Mouse (Mus musculus) myocyte (in vitro differentiated cells): ENCODE data around the gene Nfyb. TPM values are rescaled to one million over a fixed set of nuclear protein-coding genes. Genes with fewer than 3 reads are reported as not detected.

Experiments
- H3K27me3 ChIP-seq: one replicate; pipeline ENCODE4 v1.6.1; 2011; ENCODE audit not compliant: control insufficient read depth, insufficient read depth, insufficient read length
- H3K36me3 ChIP-seq: one replicate; pipeline ENCODE4 v1.6.1; 2011; ENCODE audit not compliant: control insufficient read depth, insufficient read depth
- H3K4me2 ChIP-seq: one replicate; pipeline ENCODE4 v1.6.1; 2011; ENCODE audit warnings: low read depth, control low read depth
- H3K4me3 ChIP-seq: one replicate; pipeline ENCODE4 v1.5.1; 2011; ENCODE audit warnings: mild to moderate bottlenecking, control low read depth, moderate library complexity
- H3K79me2 ChIP-seq: one replicate; pipeline ENCODE4 v1.6.1; 2011; ENCODE audit not compliant: control insufficient read depth, insufficient read depth
- H3ac ChIP-seq: one replicate; pipeline ENCODE4 v1.6.1; 2011; ENCODE audit not compliant: control insufficient read depth, insufficient read length
- CEBPB ChIP-seq: IDR thresholded peaks from 2 replicates; pipeline ENCODE4 v1.6.1; 2011; ENCODE audit warnings: mild to moderate bottlenecking, moderate library complexity; ENCODE audit not compliant: poor library complexity, insufficient read depth, severe bottlenecking
- E2F4 ChIP-seq: IDR thresholded peaks from one replicate; pipeline ENCODE4 v1.6.1; 2011; ENCODE audit warnings: mild to moderate bottlenecking, control low read depth, moderate library complexity; ENCODE audit not compliant: insufficient read depth
- MAX ChIP-seq: IDR thresholded peaks from one replicate; pipeline ENCODE4 v1.6.1; 2011; ENCODE audit warnings: low read depth, mild to moderate bottlenecking, control low read depth
- MYOD1 ChIP-seq, 3 experiments: IDR thresholded peaks; one replicate each; pipeline ENCODE4 v1.6.1; 2011; ENCODE audit warnings: control low read depth in 2 of 3, low read depth in 2 of 3, mild to moderate bottlenecking in 2 of 3, moderate library complexity in 1 of 3; ENCODE audit not compliant: insufficient read length in 2 of 3, control insufficient read depth in 1 of 3
- MYOG ChIP-seq, 3 experiments: IDR thresholded peaks; one replicate each; pipeline ENCODE4 v1.6.1; 2011; ENCODE audit warnings: control low read depth in 2 of 3, low read depth in 2 of 3, mild to moderate bottlenecking in 2 of 3; ENCODE audit not compliant: insufficient read length in 2 of 3, control insufficient read depth in 1 of 3, insufficient read depth in 1 of 3
- POLR2A ChIP-seq: IDR thresholded peaks from one replicate; pipeline ENCODE4 v1.6.1; 2011; ENCODE audit warnings: low read depth, mild to moderate bottlenecking, control low read depth, moderate library complexity; ENCODE audit not compliant: insufficient read length
- POLR2AphosphoS2 ChIP-seq: IDR thresholded peaks from one replicate; pipeline ENCODE4 v1.6.1; 2011; ENCODE audit warnings: low read depth, control low read depth; ENCODE audit not compliant: insufficient read length
- REST ChIP-seq: IDR thresholded peaks from one replicate; pipeline ENCODE4 v1.6.1; 2011; ENCODE audit warnings: mild to moderate bottlenecking, control low read depth, moderate library complexity; ENCODE audit not compliant: insufficient read depth, insufficient read length
- SRF ChIP-seq: IDR thresholded peaks from one replicate; pipeline ENCODE4 v1.6.1; 2011; ENCODE audit warnings: low read depth; ENCODE audit not compliant: control insufficient read depth, insufficient read length
- TCF12 ChIP-seq: IDR thresholded peaks from one replicate; pipeline ENCODE4 v1.6.1; 2011; ENCODE audit warnings: mild to moderate bottlenecking, control low read depth; ENCODE audit not compliant: poor library complexity, insufficient read depth, severe bottlenecking
- TCF3 ChIP-seq: IDR thresholded peaks from one replicate; pipeline ENCODE4 v1.6.1; 2011; ENCODE audit warnings: low read depth, control low read depth; ENCODE audit not compliant: insufficient read length
- USF1 ChIP-seq: IDR thresholded peaks from one replicate; pipeline ENCODE4 v1.6.1; 2011; ENCODE audit warnings: low read depth, mild to moderate bottlenecking, control low read depth, moderate library complexity
- polyA plus RNA-seq: library from polyadenylated mRNA; unstranded; fragments of >200 nt; fragmentation: generic; extraction: Trizol; gene quantifications from one replicate; pipeline ENCODE4 v1.2.1, GENCODE M21; 2012; ENCODE audit warnings: missing spikeins

Nfyb gene
- polyA plus RNA-seq, 1 experiment = 7.4 TPM

- Histone ChIP-seq H3K27me3 (no peaks in the 10 kb centered on the region), H3K4me3 (peak overlapping the region; percentile 72), H3K79me2 (peaks cover 20% of the 10 kb centered on the region), H3ac (peak overlapping the region; percentile 84), H3K36me3 (peaks cover 9% of the 10 kb centered on the region), H3K4me2 (peak overlapping the region; percentile 90)
- TF ChIP-seq TCF3 (no peak), SRF (no peak), MAX (no peak), TCF12 (no peak), MYOG (IDR thresholded peaks at IDR 0.05; ENCODE audit: control insufficient read depth in 1 of 3, insufficient read depth in 1 of 3, insufficient read length in 2 of 3, low read depth in 2 of 3) (no peak), POLR2AphosphoS2 (peak; percentile 27), USF1 (peak; percentile 76), MYOD1 (IDR thresholded peaks at IDR 0.05; ENCODE audit: control insufficient read depth in 1 of 3, insufficient read length in 2 of 3, low read depth in 2 of 3) (peak in 2 of 3 experiments; percentile 42 to 56), POLR2A (peak; percentile 72), E2F4 (peak; percentile 28), CEBPB (no peak), REST (no peak)
These were observed 65.2 kb downstream of the Nfyb start for GRCm38 (mm10) chr10:82698712-82699261.

Other genes with a start within 250 kb of the Nfyb start
- gene 1190007I07Rik, start 140.9 kb downstream of the Nfyb start, polyA plus RNA-seq = 13.4 TPM
- 18.2 TPM for gene Tdg, start 134.3 kb downstream of the Nfyb start, polyA plus RNA-seq
- gene Glt8d2, start 73.5 kb downstream of the Nfyb start, polyA plus RNA-seq = 2.8 TPM
- 13.0 TPM for gene Hcfc2, start 68.0 kb downstream of the Nfyb start, polyA plus RNA-seq
- 77.0 TPM for gene Txnrd1, start 69.8 kb upstream of the Nfyb start, polyA plus RNA-seq
- 0.43 TPM for gene Eid3, start 102.5 kb upstream of the Nfyb start, polyA plus RNA-seq
- gene Chst11, start 221.4 kb upstream of the Nfyb start, polyA plus RNA-seq = 12.1 TPM